Mouse (Mus musculus): ENCODE data around the gene Ska3. TPM values are rescaled to one million over a fixed set of nuclear protein-coding genes. Genes with fewer than 3 reads are reported as not detected.

Ska3 gene
- total and polyA plus RNA-seq, 3 experiments = 14.7 to 46.3 (median 40.2) TPM

GRCm38 (mm10) chr14:57758237-57758636 is 67.7 kb downstream of the Ska3 start, which contains the start of gene Lats2:
Gene Lats2 (minus strand): TSS chr14:57758388.
- dilution Hi-C loops (cut with MboI; ENCODE audit: extremely low pct_ligation_motif_present, extremely low pct_unique_long_range_greater_than_20kb, low sequenced_read_pairs) = no loop called here
- H3K4me3 ChIP-seq (replicated peaks in 1 of 3; ENCODE audit: low read depth in 2 of 3, low read length in 2 of 3, poor library complexity in 1 of 3) = no peak within 1 kb of the TSS
- H3K36me3 ChIP-seq (replicated peaks in 1 of 2; ENCODE audit: control insufficient read depth in 1 of 2, insufficient read depth in 1 of 2, low read length in 1 of 2) = no peaks in the 10 kb centered on the region
- no peak for TF ChIP-seq JUND (conservative IDR thresholded peaks at IDR 0.05; ENCODE audit: low read depth, low read length)
- no peaks in the 10 kb centered on the region for H3K79me2 ChIP-seq (replicated peaks; ENCODE audit: control insufficient read depth, extremely low read depth, insufficient read depth, poor library complexity, severe bottlenecking)
- H3K4me2 ChIP-seq (ENCODE audit: insufficient read depth, low read depth, poor library complexity, severe bottlenecking) = no peak within 1 kb of the TSS
- peaks cover 0 to 19% of the 10 kb centered on the region in 2 experiments; a peak in 2 of 4 replicates for H3K4me1 ChIP-seq (ENCODE audit: control insufficient read depth in 1 of 2, insufficient read depth in 2 of 2)
- no peak within 1 kb of the TSS for H3K27ac ChIP-seq (ENCODE audit: insufficient read depth, low read depth)
- in situ Hi-C loops (cut with MboI; ENCODE audit: low pct_ligation_motif_present, low pct_unique_long_range_greater_than_20kb, low sequenced_read_pairs) = no loop called here
- no peaks in the 10 kb centered on the region for H3K27me3 ChIP-seq (replicated peaks)
- DNase-seq (ENCODE audit: extremely low read depth) = no peak
- no peaks in the 10 kb centered on the region for H3K9me3 ChIP-seq (replicated peaks; ENCODE audit: low read length)
- no peak within 1 kb of the TSS for H3K9ac ChIP-seq (ENCODE audit: insufficient read depth, low read depth)

Other genes with a start within 250 kb of the Ska3 start
- 30.2 and 41.0 TPM in 2 replicates for gene Xpo4, start 160.8 kb downstream of the Ska3 start, total RNA-seq (2012; rRNA removed)
- gene Xpo4, start 160.8 kb downstream of the Ska3 start, total RNA-seq (2014; rRNA removed) = 47.3 and 57.8 TPM in 2 replicates
- gene Xpo4, start 160.8 kb downstream of the Ska3 start, polyA plus RNA-seq (2012; ENCODE audit: insufficient read length, low read depth) = 36.3 and 43.0 TPM in 2 replicates
- gene Gm49361, start 80.1 kb downstream of the Ska3 start, total RNA-seq (2012; rRNA removed) = not detected in 2 replicates
- not detected in 2 replicates for gene Gm49361, start 80.1 kb downstream of the Ska3 start, total RNA-seq (2014; rRNA removed)
- not detected in 2 replicates for gene Gm49361, start 80.1 kb downstream of the Ska3 start, polyA plus RNA-seq (2012; ENCODE audit: insufficient read length, low read depth)
- 1.5 TPM in 2 replicates for gene Lats2, start 67.8 kb downstream of the Ska3 start, total RNA-seq (2012; rRNA removed)
- gene Lats2, start 67.8 kb downstream of the Ska3 start, total RNA-seq (2014; rRNA removed) = 0.96 and 4.0 TPM in 2 replicates
- gene Lats2, start 67.8 kb downstream of the Ska3 start, polyA plus RNA-seq (2012; ENCODE audit: insufficient read length, low read depth) = 0.64 and 1.1 TPM in 2 replicates
- 173 and 243 TPM in 2 replicates for gene Sap18, start 28.0 kb downstream of the Ska3 start, total RNA-seq (2012; rRNA removed)
- gene Sap18, start 28.0 kb downstream of the Ska3 start, total RNA-seq (2014; rRNA removed) = 33.9 and 49.0 TPM in 2 replicates
- gene Sap18, start 28.0 kb downstream of the Ska3 start, polyA plus RNA-seq (2012; ENCODE audit: insufficient read length, low read depth) = 8.3 and 8.8 TPM in 2 replicates
- 183 and 184 TPM in 2 replicates for gene Mrpl57, start within 50 bp of the Ska3 start, total RNA-seq (2012; rRNA removed)
- 112 and 123 TPM in 2 replicates for gene Mrpl57, start within 50 bp of the Ska3 start, total RNA-seq (2014; rRNA removed)
- 170 and 176 TPM in 2 replicates for gene Mrpl57, start within 50 bp of the Ska3 start, polyA plus RNA-seq (2012; ENCODE audit: insufficient read length, low read depth)
- gene Zdhhc20, start 64.1 kb upstream of the Ska3 start, total RNA-seq (2012; rRNA removed) = 9.4 and 10.4 TPM in 2 replicates
- 27.4 and 36.1 TPM in 2 replicates for gene Zdhhc20, start 64.1 kb upstream of the Ska3 start, total RNA-seq (2014; rRNA removed)
- 28.7 and 41.3 TPM in 2 replicates for gene Zdhhc20, start 64.1 kb upstream of the Ska3 start, polyA plus RNA-seq (2012; ENCODE audit: insufficient read length, low read depth)
- gene Micu2, start 173.1 kb upstream of the Ska3 start, total RNA-seq (2012; rRNA removed) = 39.8 and 41.4 TPM in 2 replicates
- gene Micu2, start 173.1 kb upstream of the Ska3 start, total RNA-seq (2014; rRNA removed) = 62.5 and 71.6 TPM in 2 replicates
- 52.7 and 64.4 TPM in 2 replicates for gene Micu2, start 173.1 kb upstream of the Ska3 start, polyA plus RNA-seq (2012; ENCODE audit: insufficient read length, low read depth)
- 0.13 TPM in 1 of 2 replicates, not detected in the other for gene Fgf9, start 244.4 kb upstream of the Ska3 start, total RNA-seq (2012; rRNA removed)
- gene Fgf9, start 244.4 kb upstream of the Ska3 start, total RNA-seq (2014; rRNA removed) = not detected in 2 replicates
- 0.09 TPM in 1 of 2 replicates, not detected in the other for gene Fgf9, start 244.4 kb upstream of the Ska3 start, polyA plus RNA-seq (2012; ENCODE audit: insufficient read length, low read depth)